Mouse (Mus musculus) kidney, postnatal 36 days (tissue): ENCODE measurements around the gene Zfp553.

Experiments used
- DNase-seq, 2 experiments: peaks; one replicate each; pipeline ENCODE4 v3.0.0; 2021 to 2022; ENCODE audit warnings: mixed read lengths in 2 of 2

Zfp553 gene

GRCm38 (mm10) chr7:127232622-127233367 lies at the start of gene Zfp553, which contains the start of gene Sept1:
Gene Zfp553 (plus strand): TSS chr7:127233061.
Gene Sept1 (minus strand): TSS chr7:127233130.
- DNase-seq = peak; percentile 88 to 92

- peak in 1 of 2 experiments; percentile 39 for DNase-seq
Observed at GRCm38 (mm10) chr7:127183345-127183744, 49.5 kb upstream of the Zfp553 start.

DNA sequence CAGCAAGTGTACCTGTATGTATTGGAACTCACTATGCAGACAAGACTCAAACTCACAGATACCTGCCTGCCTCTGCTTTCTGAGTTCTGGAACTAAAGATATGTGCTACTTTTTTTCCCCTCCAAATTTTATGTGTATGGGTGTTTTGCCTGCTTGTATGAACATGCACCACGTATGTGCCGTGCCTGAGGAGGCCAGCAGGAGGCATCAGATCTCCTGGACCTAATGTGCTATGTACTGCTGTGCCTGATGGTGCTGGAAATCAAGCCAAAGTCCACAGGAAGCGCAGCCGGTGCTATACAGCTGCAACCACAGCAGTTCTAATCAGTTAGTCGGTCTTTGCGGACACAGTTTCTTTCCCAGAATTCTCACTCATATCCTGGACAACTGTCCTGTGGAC lies 49.0 kb upstream of the Zfp553 start:
- peak; percentile 27 to 59 for DNase-seq

DNA sequence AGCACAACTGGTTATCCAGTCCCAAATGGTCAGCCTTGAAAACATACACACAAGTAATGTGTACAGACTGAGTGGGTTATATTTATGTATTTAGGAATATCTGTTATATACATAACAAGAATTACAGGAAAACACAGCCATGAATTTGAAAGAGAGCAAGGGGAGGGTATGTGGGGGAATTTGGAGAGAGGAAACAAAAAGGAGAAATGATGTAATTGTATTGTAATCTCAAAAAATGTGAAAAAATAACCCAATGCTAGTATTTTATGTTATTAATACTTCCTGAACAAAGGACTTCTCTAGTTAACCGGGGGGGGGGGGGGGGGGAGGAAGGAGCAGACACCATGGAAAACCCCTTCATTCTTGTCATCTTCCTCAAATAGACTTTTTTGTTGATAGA lies 48.1 kb upstream of the Zfp553 start:
- no peak for DNase-seq

GRCm38 (mm10) chr7:127185601-127186000 lies 47.3 kb upstream of the Zfp553 start:
- peak in 1 of 2 experiments; percentile 28 for DNase-seq

- DNase-seq = no peak
Observed at GRCm38 (mm10) chr7:127187351-127187750, 45.5 kb upstream of the Zfp553 start.

DNA sequence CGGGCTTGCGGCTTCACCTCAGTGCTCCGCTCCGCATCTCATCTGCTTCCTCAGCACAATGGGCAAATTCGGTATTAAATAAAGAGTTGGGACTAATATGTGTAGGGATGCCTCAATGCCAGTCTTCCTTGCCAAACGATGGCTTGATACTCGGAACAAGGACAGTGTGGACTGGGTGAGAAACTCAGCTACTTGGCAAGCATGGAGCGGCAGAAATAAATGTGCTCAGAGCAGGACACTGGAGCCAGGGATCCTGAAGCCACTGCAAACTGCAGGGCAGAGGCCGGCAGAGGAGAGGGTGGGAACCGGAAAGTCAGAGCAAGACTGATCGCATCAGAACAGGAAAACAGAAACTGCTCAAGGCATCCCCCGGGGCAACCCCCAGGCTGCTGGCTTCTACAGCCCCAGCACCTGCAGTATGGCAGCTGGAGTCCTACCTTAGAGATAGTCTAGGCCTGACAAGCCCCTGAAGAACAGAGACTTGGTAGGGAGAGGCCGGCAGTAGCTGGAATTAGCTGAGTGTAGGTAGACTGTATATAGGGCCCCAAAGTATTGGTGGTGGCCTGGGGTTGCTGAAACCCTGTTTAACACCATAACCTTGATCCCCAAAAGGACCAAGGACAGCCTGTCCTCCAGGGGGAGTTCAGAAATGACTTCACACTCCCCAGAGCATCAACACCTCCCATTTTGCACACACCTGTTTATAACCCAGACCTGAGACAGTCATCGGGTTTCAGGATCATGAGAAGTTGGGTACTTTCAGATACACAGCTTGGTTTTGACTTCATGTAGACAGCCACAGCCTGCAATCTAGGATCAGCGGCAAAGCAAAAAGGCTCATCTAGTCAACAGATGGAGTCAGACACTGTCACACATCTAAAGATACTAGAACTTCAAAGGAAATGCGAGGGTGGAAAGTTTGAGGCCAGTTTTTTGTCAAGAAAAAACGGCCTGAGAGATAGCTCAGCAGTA lies 44.3 kb upstream of the Zfp553 start:
- DNase-seq = no peak

- DNase-seq = no peak
Observed at GRCm38 (mm10) chr7:127190672-127191071, 42.2 kb upstream of the Zfp553 start.

- DNase-seq = peak; percentile 77 to 80
Observed at GRCm38 (mm10) chr7:127192989-127193388, 39.9 kb upstream of the Zfp553 start.

DNA sequence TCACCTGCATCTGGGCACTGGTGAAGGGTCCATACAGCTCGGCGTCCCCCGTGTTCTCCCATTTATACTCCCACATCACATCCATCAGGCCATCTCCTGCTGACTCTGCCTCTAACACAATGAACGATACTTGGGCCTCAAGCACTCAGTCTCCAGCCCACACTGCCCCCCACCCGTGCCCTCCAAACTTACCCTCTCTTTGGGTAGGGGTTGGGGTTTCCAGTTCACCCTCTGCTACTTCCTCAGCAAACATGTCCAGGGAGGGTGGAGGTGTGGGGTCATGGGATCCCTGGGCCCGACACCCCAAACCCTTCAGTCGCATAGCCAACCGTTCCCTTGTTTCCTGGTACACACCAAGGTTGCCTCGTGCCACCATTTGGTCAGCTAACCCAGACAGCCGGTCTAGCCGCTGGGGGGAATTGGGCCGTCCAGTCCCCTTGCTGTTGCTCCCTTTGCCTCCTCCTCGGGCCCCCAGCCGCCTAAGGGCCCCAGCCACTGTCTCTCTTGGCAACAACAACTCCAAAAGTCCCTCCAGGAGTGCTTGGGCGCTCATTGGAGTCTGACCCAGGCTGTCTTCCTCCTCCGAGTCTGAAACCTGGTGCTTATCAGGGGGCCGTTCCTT lies 38.7 kb upstream of the Zfp553 start:
- no peak for DNase-seq

DNA sequence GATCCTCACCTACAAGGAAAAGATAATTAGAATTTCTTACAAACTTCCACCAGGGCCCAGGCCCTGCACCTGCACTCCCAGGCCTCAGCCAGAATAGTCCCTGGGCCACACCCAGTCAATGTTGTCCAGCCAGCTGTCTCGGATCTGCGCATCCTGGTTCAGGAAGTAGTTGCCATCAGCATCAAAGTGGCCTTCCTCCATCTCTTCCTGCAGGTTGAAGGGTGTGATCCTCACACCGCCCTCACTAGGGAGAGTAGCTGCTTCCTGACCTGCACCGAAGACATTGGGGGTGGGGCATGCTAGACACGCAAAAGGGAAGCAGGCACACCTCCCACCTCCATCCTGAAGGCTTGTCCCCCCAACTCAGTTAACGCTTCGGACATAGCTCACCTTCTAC lies 38.2 kb upstream of the Zfp553 start:
- DNase-seq = no peak

DNA sequence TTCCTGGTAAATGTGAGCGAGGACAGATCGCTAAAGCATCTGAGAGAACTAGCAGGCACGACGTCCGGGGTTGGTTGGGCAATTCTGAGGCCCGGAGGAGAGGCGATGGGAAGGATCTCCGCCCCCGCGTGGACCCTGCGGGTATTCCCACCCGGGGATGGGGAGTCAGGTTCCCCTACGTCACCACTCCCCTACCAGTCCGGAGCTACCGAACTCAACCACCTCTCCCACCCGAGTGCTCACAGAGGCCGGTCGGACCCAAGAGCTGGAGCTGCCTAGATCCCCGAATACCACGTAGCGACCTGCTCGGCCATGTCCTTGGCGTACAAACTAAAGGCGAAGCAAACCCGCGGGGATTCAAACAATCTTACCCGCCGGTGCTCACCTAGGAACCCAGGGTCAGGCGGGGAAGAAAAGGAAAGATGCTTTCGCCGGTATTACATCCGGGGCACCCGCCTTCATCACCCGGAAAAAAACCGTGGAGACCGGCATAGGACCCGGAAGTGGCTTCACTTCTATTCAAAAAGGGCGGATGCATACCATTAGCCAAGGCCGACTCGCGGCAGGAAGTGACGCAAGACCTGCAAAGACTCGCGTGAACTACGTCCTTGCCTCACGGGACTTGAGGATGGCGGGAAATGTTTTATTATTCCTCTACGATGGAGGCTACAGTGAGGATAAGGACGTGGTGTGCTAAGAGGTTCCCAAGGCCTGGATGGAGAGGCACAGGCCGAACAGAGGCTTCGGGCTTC lies 37.1 kb upstream of the Zfp553 start, which contains the start of gene Cd2bp2:
Gene Cd2bp2 (minus strand): TSS at position 507 of the 752 bp plus-strand sequence.
- DNase-seq = peak; percentile 97 to 98

GRCm38 (mm10) chr7:127196484-127196883 lies 36.4 kb upstream of the Zfp553 start:
- no peak for DNase-seq

GRCm38 (mm10) chr7:127206606-127207005 lies 26.3 kb upstream of the Zfp553 start:
- no peak for DNase-seq

- peak in 1 of 2 experiments; percentile 30 for DNase-seq
Observed at GRCm38 (mm10) chr7:127207374-127208294, 25.2 kb upstream of the Zfp553 start.

DNA sequence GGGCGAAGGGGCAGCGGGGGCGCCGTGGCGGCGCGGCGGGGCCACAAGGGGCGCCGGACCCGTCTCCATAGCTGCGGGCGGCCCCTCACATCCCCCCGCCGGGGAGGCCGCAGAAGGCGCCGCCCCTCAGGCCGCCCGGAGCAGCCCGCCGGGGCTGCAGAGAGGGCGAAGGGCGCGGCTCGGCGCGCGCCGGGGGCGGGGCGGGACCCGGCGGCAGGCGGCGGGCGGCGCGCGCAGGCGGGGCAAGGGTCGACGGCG lies 24.6 kb upstream of the Zfp553 start, which contains the start of gene Tbc1d10b:
Gene Tbc1d10b (minus strand): TSS at position 174 of the 258 bp plus-strand sequence.
- DNase-seq = no peak

DNA sequence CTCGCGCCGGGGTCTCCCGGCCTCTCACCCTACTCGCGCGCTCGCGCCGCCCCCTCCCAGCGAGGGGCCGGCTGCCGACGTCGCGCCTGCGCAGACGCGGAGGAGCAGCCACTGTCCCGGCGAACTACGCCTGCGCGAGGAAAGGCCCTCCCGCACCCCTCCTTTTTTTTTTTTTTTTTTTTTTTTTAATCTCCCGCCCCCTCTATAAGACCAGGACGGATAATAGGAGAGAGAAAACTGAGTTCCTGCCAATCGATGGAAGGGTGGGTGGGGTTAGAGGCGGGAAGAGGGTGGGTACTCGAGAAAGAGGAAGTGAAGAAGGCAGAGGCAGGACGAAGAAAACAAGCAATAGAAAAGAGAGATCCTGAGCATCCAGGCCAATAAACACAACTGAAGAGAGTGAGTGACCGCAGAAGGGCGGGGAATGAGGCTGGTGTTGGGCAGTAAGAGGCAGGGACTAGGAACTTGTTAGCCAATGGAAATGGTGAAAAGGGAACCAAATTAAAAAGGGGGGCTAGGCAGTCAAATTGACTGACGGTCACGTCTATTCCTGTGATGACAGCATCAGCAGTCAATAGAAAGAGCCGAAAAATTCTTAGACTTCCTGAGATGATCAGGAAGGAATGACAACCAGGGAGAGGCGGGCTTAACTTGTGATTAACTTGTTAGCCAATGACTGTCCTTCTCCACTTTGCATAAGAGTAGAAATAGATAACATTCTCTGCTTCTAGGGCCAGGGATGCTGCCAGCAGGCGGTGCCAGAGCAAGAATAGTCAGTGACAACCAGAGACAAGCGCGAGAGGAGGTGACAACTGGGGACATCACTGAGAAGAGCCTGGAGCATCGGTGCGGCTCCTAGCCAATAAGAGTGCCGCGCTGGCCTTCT lies 24.1 kb upstream of the Zfp553 start, which contains the start of gene Mylpf:
Gene Mylpf (plus strand): TSS at position 338 of the 886 bp plus-strand sequence.
- peak; percentile 97 to 98 for DNase-seq

- DNase-seq = no peak
Observed at GRCm38 (mm10) chr7:127209851-127210250, 23.0 kb upstream of the Zfp553 start.

DNA sequence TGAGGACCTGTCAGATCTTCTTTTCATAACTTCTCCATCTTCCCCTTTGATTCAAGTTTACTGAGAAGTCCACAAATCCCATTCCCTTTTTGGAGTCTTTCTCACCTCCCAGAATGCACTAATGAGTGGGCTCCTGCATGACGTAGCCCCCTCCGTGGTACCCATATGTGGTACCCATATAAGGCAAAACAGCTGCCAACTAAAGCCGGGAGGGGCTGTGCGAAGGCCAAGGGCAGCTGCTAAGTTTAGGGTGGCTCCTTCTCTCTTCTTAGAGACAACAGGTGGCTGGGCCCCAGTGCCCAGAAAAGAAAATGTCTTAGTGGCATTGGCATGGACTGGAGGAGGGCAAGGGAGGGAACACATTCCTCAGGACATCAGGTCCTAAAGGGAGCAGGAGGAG lies 22.6 kb upstream of the Zfp553 start:
- DNase-seq = no peak
